Mouse (Mus musculus): Measurements from ENCODE around the gene Lhcgr. TPM values are rescaled to one million over a fixed set of nuclear protein-coding genes. Genes with fewer than 3 reads are reported as not detected.
"Not testable (repeated sequence)": the region's sequence is repeated elsewhere in the genome, so short reads cannot be mapped to it uniquely, and the experiment has no call there.

Lhcgr gene
- total RNA-seq (2017) = 0.18 TPM in 1 of 2 replicates, not detected in the other

DNA sequence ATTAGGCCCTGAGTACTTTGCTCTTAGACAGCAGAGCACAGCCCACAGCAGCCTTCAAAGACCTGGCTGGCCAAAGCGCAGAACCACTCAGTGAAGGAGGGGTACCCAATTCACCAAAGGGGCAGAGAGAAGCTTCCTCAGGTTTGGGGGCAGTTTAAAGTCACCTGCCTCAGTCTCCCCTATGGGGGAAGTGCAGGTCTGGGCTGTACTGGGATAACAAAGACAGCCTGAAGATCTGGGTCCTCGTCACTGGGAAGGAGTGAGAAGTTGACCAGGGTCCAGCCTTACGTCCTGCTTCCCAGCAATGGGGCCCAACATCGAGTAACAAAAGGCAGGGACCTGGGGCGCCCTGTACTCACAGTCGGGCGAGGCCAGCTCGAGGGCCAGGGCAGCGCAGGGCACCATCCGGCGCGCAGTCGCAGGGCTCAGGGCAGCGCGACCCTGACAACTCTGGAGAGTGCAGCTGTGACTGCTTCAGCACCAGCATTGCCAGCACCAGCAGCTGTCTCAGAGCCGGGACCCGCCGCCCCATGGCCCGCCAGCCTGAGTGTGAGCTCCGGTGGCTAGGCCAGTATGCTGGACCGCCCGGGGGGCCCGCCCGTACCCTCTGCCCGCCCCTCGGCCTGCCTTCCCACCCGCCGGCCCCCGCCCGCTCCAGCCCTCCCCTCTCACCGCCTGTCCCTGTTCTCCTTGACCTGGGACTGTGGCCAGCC is at the start of gene Lhcgr:
TSS of gene Lhcgr (minus strand) at position 551 of the 713 bp plus-strand sequence.
- ATAC-seq (replicated peaks; ENCODE audit: low read depth, poor library complexity, severe bottlenecking) = peak; percentile 23; the same call in 1 of the 2 replicates

DNA sequence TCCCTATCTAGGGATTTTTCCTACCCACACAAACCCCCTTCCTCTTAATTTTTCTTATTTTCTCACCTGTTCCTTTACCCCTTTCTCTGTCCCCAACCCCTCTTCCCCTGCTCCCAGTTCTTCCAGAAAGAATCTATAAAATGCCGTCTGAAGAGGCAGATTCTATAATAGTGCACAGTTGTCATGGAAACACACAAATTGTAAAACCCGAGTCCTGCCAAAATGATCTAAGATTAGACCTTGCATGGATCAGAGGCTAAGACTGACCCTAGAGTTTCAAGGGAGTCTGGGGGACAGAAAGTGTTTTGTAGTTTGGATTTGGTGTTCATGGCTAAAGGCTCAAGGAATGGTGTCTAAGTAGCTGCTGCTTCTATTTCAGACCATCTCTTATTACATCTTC is 25.8 kb upstream of the Lhcgr start:
- ATAC-seq (replicated peaks; ENCODE audit: low read depth, poor library complexity, severe bottlenecking) = no peak

DNA sequence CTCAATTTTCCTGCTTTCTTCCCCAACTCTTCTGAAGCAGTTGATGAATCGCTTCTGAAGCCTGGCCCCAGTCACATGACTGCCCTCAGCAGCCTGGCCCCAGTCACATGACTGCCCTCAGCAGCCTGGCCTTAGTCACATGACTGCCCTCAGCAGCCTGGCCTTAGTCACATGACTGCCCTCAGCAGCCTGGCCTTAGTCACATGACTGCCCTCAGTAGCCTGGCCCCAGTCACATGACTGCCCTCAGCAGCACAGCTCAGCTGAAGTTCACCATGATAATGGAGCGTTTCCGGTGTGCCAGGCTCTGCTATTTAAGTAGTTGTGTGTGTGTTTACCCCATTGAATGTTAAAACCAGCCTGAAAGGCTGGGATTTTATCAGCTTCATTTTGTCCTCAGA is 21.2 kb upstream of the Lhcgr start:
- not testable (repeated sequence) for ATAC-seq (replicated peaks; ENCODE audit: low read depth, poor library complexity, severe bottlenecking)

GRCm38 (mm10) chr17:88810807-88811206 is 19.0 kb upstream of the Lhcgr start:
- no peak for ATAC-seq (replicated peaks; ENCODE audit: low read depth, poor library complexity, severe bottlenecking)

GRCm38 (mm10) chr17:88806421-88806820 is 14.6 kb upstream of the Lhcgr start:
- peak; percentile 77 for ATAC-seq (replicated peaks; ENCODE audit: low read depth, poor library complexity, severe bottlenecking)

GRCm38 (mm10) chr17:88803441-88803840 is 11.7 kb upstream of the Lhcgr start:
- ATAC-seq (replicated peaks; ENCODE audit: low read depth, poor library complexity, severe bottlenecking) = no peak

DNA sequence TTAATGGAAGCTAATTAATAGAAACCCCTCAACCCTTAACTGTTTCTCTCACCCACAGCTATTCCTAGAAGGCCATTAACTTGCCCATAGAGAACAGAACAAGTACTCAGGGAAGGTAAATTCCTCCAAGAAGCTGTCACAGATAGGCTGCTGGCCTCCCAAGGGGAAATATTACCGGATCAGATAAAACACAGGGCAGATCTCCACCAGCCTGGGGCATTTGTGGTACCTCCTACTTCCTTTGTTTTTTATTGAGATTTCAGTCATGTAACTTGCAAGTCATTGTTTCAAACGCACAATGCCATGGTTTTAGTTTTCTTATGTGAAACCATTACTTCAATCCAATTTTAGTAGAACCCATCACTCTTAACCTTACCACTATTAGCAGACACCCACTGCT is 1.1 kb downstream of the Lhcgr start:
- ATAC-seq (replicated peaks; ENCODE audit: low read depth, poor library complexity, severe bottlenecking) = peak; percentile 75

- no peak for ATAC-seq (replicated peaks; ENCODE audit: low read depth, poor library complexity, severe bottlenecking)
Observed at GRCm38 (mm10) chr17:88788392-88788791, 3.4 kb downstream of the Lhcgr start.

- no peak for ATAC-seq (replicated peaks; ENCODE audit: low read depth, poor library complexity, severe bottlenecking)
Observed at GRCm38 (mm10) chr17:88786881-88787280, 4.9 kb downstream of the Lhcgr start.

- no peak for ATAC-seq (replicated peaks; ENCODE audit: low read depth, poor library complexity, severe bottlenecking)
Observed at GRCm38 (mm10) chr17:88786385-88786784, 5.4 kb downstream of the Lhcgr start.

GRCm38 (mm10) chr17:88779148-88779547 is 12.6 kb downstream of the Lhcgr start:
- no peak for ATAC-seq (replicated peaks; ENCODE audit: low read depth, poor library complexity, severe bottlenecking)

GRCm38 (mm10) chr17:88774103-88774526 is 17.7 kb downstream of the Lhcgr start:
- no peak for ATAC-seq (replicated peaks; ENCODE audit: low read depth, poor library complexity, severe bottlenecking)

- ATAC-seq (replicated peaks; ENCODE audit: low read depth, poor library complexity, severe bottlenecking) = no peak
Observed at GRCm38 (mm10) chr17:88770081-88770480, 21.7 kb downstream of the Lhcgr start.

DNA sequence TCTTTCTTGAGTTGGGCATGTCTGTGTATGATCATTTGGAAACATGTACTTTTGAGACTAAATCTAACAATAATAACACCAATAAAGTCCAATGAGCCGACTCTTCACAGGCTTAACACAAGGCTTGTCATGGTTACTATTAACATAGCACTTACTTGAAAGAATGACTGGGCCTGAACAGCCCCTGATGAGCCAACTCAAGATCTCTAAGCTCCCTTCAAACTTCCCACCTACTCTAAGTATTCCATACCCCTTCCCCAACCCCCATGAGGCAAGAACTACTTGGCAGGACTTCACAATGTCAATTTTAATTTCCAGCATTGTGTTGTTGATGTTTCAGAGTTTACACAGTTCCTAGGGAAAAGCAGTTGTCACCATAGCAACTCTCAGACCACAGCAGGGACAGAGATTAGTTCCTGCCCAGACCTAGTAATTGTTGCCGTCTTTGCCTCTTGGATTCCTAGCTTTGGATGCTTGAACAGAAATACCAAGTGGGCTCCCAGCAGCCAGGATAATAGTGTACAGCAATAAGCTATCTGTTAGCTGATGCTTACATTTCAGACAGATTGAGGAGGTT is 22.4 kb downstream of the Lhcgr start:
- no peak for ATAC-seq (replicated peaks; ENCODE audit: low read depth, poor library complexity, severe bottlenecking)

DNA sequence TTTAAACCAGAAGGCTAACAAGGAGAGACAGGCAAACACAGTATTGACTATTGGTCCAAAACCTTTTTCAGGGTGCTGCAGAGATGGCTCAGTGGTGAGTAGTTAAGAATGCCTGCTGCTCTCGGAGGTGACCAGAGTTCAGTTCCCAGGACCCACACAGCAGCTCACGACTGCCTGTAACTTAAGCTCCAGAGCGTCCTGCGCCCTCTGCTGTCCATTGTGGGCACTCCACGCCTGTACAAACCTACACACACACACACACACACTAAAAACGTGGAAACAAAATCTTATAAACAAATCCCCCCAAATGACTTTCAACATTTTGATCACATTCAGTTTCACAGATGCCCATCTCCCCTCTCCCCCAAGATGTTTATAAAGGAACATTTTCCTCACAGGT is 24.9 kb downstream of the Lhcgr start:
- no peak for ATAC-seq (replicated peaks; ENCODE audit: low read depth, poor library complexity, severe bottlenecking)

DNA sequence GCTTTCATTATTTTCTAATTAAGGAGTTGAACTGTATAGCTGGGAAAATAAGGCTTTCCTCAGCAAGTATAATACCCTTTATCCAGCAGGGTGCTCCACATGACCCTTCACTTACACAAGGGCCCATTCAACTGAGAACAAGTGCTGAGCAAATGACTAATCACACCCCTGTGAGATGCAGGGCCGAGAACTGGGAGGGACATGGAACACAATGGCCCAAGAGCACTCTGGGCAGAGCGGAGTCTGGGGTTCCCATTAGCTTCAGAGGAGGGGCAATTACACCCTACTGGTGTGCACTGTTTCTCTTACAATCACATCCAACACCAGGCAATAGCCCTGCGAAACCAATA is 27.7 kb downstream of the Lhcgr start:
- ATAC-seq (replicated peaks; ENCODE audit: low read depth, poor library complexity, severe bottlenecking) = no peak

DNA sequence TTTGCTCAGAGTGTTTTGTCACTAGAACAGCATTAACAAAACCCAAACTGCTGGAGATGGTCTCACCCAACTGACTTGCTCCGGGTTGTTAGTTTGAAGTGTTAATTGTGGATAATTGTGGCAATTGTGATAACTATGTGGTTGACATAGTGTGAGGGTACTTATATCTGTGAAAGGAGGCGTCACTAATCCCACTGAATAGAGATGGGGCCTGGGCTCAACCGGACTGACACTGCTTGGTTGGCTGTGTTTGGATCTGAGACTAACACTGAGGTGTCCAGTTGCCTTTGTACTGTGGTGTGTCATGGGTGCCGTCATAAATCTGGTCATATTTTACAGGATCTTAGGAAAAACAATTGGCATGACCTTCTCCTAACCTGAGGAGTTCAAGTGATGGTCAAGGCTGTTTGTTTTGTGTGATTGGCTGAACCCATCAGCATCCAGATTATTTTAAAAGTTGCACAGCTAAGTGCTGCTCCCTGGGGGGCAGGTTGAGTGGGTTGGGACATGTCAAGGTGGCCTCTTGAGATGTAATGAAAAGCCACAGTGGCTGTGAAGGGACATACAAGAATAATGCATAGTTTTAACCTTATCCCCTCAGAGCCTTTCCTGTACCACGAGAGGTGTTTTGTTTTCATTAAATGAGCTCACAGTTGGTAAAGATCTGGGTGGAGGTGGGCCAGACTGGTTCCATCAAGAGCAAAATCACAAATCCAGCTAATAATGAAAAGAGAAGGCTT is 28.2 kb downstream of the Lhcgr start:
- no peak for ATAC-seq (replicated peaks; ENCODE audit: low read depth, poor library complexity, severe bottlenecking)

GRCm38 (mm10) chr17:88758003-88758437 is 33.8 kb downstream of the Lhcgr start:
- no peak for ATAC-seq (replicated peaks; ENCODE audit: low read depth, poor library complexity, severe bottlenecking)

GRCm38 (mm10) chr17:88755776-88756175 is 36.0 kb downstream of the Lhcgr start:
- ATAC-seq (replicated peaks; ENCODE audit: low read depth, poor library complexity, severe bottlenecking) = peak; percentile 47

DNA sequence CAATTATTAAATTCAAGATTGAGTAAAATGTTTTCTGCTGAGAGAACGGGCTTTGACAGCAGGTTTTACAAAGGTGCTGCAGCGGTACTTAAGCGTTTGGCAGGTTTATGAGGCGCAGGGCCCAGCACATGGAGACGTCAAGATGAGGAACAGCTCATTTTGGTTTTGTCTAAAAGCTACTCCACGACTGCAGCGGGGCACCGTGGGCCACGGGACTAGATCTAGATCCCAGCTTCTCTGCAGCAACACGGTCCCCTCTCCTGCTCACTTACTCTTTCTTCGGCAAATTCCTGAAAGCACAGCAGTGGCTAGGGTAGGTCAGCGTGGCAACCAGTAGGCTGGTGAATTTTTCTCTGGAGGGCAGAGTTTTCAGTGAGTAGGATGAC is 38.3 kb downstream of the Lhcgr start:
- peak; percentile 30; the same call in 1 of the 2 replicates for ATAC-seq (replicated peaks; ENCODE audit: low read depth, poor library complexity, severe bottlenecking)

DNA sequence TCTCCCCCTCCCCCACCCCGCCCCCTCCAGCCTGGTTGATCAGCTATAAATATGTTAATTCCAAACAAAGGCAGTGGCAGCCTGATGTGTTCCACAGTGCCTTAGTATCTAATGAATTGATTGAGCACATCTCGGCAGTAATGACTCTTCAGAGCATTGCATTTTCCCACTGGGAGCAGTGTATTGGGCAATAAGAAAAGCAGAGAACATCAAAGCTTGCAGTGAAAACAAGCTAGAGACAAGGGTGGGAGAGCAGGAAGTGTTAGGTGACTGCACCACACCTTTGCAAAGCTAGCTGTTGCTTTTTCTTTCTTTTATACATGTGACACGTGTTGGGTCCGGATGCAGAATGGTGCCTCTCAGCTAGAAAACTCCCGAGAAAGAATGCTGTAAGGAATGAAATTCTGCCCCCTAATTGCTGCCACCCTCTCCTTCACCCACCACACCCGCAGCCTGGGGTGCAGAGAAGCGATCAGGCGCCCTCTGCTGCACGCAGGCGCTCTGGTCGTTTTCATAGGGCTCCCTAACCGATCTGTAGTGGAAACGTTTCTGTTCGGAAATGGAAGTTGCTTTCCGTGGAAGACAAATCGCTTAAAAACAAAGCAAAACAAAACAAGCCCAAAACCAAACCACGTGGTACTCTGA is 38.8 kb downstream of the Lhcgr start:
- peak; percentile 91 for ATAC-seq (replicated peaks; ENCODE audit: low read depth, poor library complexity, severe bottlenecking)
